Mouse (Mus musculus): ENCODE results near the gene Nr4a2. TPM values are rescaled to one million over a fixed set of nuclear protein-coding genes. Genes with fewer than 3 reads are reported as not detected.

Gene Nr4a2
- polyA plus RNA-seq, 1 experiment from 2014 or later, result 26.0 TPM

DNA sequence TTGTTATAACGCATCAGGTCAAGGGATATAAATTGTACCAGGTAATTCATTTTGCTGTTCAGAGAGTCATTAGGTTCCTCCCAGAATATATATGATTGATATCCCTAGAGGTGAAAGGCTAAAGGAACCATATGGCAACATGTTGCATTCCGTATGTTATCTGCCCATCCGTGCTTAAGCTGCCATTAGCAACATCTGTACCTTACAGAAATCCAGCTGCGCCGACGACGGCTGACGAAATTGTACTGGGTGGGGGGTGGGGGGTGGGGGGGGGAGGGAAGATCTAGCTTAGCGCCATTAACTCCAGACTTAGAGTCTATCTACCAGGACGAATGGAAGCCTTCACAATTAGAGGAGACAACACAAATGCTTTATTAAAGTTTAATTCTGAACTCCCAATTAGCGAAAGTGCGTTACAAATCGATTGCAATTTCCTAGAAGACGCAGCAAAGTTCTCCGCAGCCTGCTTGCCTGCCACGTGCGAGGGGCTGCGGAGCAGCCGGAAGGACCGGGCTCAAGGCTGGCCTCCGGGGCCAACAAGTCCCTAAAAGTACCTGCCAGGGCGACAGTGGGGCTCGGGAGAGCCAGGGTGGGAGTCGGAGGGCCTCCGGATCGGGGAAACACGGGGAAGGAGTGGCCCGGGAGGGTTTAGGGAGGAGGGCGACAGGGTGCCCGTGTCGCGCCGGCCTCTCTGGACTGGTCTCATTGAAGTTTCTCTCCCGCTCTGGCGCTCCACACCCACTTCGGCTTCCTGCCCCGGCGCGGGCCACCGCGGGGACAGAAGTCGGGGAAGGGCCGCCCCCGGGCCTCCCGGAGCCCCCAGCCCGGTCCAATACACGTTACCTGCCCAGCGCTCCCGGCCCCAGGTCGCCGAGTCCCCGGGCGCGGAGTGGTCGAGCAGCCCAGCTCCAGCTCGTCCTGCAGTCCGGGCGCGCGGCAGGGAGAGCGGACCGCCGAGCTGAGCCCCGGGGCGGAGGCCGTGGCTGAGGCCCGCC lies 520 bp downstream of the Nr4a2 start:
- Histone ChIP-seq H3K4me2 (ENCODE audit: low read length) (peak overlapping the region; percentile 97), H3K27me3 (ENCODE audit: control insufficient read depth, insufficient read depth, low read depth, low read length) (peaks cover 14% of the 10 kb centered on the region), H3K4me1 (ENCODE audit: control insufficient read depth, insufficient read depth, low read length) (peaks cover 10% of the 10 kb centered on the region; the same call in 1 of the 2 replicates), H3K4me3 (ENCODE audit: low read depth, low read length) (peak overlapping the region; percentile 81), H3K36me3 (ENCODE audit: control insufficient read depth, insufficient read depth, low read length) (no peaks in the 10 kb centered on the region), H3K9ac (ENCODE audit: low read depth, low read length) (peak overlapping the region; percentile 73), H3K27ac (ENCODE audit: low read length) (peak overlapping the region; percentile 55), H3K9me3 (replicated peaks; ENCODE audit: control insufficient read depth, low read length, poor library complexity, severe bottlenecking) (no peaks in the 10 kb centered on the region)
- peak; percentile 89 for ATAC-seq
- WGBS, result under 1% methylated on average over 52 of the region's 67 CpGs

DNA sequence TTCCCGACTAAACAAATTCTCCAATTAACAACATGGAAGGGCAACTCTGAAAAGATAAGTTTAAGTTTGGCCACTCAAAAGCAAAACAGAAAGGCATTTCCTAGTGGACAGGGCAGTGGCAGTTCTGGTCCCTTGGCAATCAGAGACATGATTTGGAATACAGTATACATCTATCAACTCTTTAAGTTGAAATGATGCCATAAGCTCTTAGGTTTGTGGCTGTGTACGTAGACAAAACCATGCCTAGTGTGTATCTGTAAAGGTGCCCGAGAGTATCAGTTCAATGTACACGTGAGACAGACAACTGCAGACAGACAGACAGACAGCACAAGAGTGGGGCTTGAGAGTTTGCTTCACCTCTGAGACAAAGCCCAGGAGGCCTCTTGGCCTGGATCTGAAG lies 2.7 kb downstream of the Nr4a2 start:
- Histone ChIP-seq H3K36me3 (ENCODE audit: control insufficient read depth, insufficient read depth, low read length) (no peaks in the 10 kb centered on the region), H3K27ac (ENCODE audit: low read length) (no peak overlapping the region), H3K4me3 (ENCODE audit: low read depth, low read length) (no peak overlapping the region), H3K27me3 (ENCODE audit: control insufficient read depth, insufficient read depth, low read depth, low read length) (peaks cover 10% of the 10 kb centered on the region), H3K9ac (ENCODE audit: low read depth, low read length) (no peak overlapping the region), H3K9me3 (replicated peaks; ENCODE audit: control insufficient read depth, low read length, poor library complexity, severe bottlenecking) (no peaks in the 10 kb centered on the region), H3K4me1 (ENCODE audit: control insufficient read depth, insufficient read depth, low read length) (peaks cover 18% of the 10 kb centered on the region; the same call in 1 of the 2 replicates), H3K4me2 (ENCODE audit: low read length) (no peak overlapping the region)
- 81% methylated on average over 4 of the region's 4 CpGs for WGBS
- ATAC-seq, result no peak

DNA sequence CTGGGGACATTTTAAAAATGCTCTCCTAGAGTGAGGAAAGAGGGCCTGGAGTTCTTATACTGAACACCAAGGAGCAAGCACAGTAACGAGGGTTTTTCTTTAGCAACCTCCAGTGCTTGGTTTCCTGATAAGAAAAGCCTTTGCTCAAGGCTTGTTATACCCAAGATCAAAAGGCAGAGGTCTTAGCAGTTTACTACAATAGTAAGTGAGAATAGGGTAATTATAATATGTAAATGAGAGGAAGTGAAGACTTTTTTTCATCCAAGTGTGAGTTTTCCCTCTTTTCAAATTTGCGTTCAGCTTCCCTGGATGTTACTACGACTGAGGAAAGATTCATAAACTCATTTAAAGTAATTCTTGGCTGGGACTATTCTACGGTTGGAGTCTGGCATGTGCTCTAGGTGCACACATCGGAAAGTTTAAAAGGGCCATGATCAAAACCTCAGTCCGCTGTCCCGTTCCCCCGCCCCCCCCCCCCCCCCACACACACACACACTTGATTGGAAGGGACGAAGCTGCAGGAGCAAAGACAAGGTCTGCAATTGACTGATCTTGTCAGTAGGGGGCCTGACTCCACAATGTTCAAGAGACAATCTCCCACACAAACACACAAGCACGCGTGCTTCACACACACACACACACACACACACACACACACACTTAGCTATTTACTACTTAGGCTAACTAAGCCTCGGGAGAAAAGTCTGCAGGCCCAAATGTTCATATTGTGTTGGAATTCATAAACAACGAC lies 6.4 kb downstream of the Nr4a2 start:
- H3K9me3 ChIP-seq (replicated peaks; ENCODE audit: control insufficient read depth, low read length, poor library complexity, severe bottlenecking), result no peaks in the 10 kb centered on the region
- peak overlapping the region; percentile 41; the same call in 1 of the 2 replicates for H3K27ac ChIP-seq (ENCODE audit: low read length)
- H3K4me3 ChIP-seq (ENCODE audit: low read depth, low read length), result peak overlapping the region; percentile 81
- peak overlapping the region; percentile 81 for H3K4me2 ChIP-seq (ENCODE audit: low read length)
- 4% methylated on average over 13 of the region's 13 CpGs for WGBS
- H3K36me3 ChIP-seq (ENCODE audit: control insufficient read depth, insufficient read depth, low read length), result no peaks in the 10 kb centered on the region
- H3K27me3 ChIP-seq (ENCODE audit: control insufficient read depth, insufficient read depth, low read depth, low read length), result peaks cover 27% of the 10 kb centered on the region
- peak overlapping the region; percentile 57; the same call in 1 of the 2 replicates for H3K9ac ChIP-seq (ENCODE audit: low read depth, low read length)
- peaks cover 24% of the 10 kb centered on the region for H3K4me1 ChIP-seq (ENCODE audit: control insufficient read depth, insufficient read depth, low read length)
- no peak for ATAC-seq

DNA sequence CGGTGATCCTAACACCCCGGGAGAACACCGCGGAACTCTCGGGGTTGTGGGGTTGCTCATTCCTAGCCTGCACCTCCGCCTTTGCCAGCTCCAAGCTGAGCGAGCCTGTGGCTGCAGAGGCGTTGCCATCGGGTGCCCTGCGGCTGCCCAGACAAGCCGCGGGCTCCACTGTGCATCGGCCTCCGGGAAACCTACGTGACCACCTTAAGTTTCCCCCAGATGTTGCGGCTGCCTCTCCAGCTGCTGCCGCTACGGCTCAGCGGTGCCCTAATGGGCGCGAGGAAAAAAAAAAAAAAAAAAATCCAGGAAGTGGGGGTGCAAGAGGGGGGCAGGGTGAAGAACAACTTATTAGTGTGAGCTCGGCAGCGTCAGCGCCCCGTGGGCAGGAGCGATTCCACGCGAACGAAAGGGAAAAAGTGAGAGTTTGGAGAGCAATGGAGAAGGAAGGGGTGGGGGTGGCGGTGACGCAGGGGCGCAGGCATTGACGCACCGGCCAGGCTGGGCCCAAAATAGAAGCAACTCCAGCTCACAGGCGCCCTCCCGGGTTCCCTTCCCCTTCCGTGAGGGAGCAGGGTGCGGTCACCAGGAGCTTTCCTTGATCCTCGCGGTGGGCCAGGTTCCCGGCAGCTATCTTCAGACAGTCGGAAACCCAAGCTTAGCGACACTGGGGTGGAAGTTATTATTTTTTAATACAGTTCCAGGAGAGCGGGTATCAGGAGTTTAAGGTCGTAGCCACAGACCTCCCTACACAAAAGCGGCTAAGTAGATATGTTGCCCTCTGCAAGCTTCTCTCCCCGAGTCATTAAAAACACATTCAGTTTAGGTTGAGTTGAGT lies 7.2 kb downstream of the Nr4a2 start:
- Histone ChIP-seq H3K27ac (ENCODE audit: low read length) (peak overlapping the region; percentile 57; the same call in 1 of the 2 replicates), H3K4me3 (ENCODE audit: low read depth, low read length) (peak overlapping the region; percentile 81), H3K9me3 (replicated peaks; ENCODE audit: control insufficient read depth, low read length, poor library complexity, severe bottlenecking) (no peaks in the 10 kb centered on the region), H3K9ac (ENCODE audit: low read depth, low read length) (peak overlapping the region; percentile 57), H3K27me3 (ENCODE audit: control insufficient read depth, insufficient read depth, low read depth, low read length) (peaks cover 31% of the 10 kb centered on the region), H3K4me2 (ENCODE audit: low read length) (peak overlapping the region; percentile 81), H3K4me1 (ENCODE audit: control insufficient read depth, insufficient read depth, low read length) (peaks cover 26% of the 10 kb centered on the region), H3K36me3 (ENCODE audit: control insufficient read depth, insufficient read depth, low read length) (no peaks in the 10 kb centered on the region)
- ATAC-seq, result peak; percentile 28; the same call in 1 of the 2 replicates
- WGBS, result under 1% methylated on average over 47 of the region's 47 CpGs

DNA sequence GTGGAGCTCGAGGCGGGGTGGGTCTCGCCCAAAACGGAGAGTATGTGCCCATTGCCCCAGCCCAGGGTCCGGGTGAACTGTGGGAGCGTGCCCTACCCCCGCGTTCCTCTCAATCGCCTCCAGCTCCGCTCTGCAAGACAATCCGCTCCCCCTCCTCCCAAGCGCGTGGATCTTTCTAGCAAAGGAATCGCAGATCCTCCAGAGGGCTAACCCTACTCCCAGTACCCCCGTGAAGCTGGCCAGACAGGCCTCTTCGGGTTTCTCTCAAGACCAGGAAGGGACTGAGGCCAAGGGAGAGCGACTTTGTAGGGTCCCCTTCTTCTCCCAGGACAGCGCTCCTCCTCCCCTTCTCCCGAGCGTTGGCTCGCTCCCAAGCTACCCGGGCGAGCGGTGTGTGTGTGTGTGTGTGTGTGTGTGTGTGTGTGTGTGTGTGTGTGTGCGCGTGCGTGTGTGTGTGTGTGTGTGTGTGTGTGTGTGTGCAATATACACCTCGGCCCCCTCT lies 7.9 kb downstream of the Nr4a2 start:
- H3K4me2 ChIP-seq (ENCODE audit: low read length), result peak overlapping the region; percentile 81
- H3K4me1 ChIP-seq (ENCODE audit: control insufficient read depth, insufficient read depth, low read length), result peaks cover 29% of the 10 kb centered on the region
- H3K4me3 ChIP-seq (ENCODE audit: low read depth, low read length), result peak overlapping the region; percentile 81
- H3K9me3 ChIP-seq (replicated peaks; ENCODE audit: control insufficient read depth, low read length, poor library complexity, severe bottlenecking), result no peaks in the 10 kb centered on the region
- peaks cover 31% of the 10 kb centered on the region for H3K27me3 ChIP-seq (ENCODE audit: control insufficient read depth, insufficient read depth, low read depth, low read length)
- no peaks in the 10 kb centered on the region for H3K36me3 ChIP-seq (ENCODE audit: control insufficient read depth, insufficient read depth, low read length)
- H3K27ac ChIP-seq (ENCODE audit: low read length), result peak overlapping the region; percentile 33; the same call in 1 of the 2 replicates
- peak overlapping the region; percentile 57 for H3K9ac ChIP-seq (ENCODE audit: low read depth, low read length)
- 0 out of 2 replicates have a peak, but pooled peaks have one; percentile 15 for ATAC-seq
- WGBS, result 0% methylated on average over 27 of the region's 28 CpGs

DNA sequence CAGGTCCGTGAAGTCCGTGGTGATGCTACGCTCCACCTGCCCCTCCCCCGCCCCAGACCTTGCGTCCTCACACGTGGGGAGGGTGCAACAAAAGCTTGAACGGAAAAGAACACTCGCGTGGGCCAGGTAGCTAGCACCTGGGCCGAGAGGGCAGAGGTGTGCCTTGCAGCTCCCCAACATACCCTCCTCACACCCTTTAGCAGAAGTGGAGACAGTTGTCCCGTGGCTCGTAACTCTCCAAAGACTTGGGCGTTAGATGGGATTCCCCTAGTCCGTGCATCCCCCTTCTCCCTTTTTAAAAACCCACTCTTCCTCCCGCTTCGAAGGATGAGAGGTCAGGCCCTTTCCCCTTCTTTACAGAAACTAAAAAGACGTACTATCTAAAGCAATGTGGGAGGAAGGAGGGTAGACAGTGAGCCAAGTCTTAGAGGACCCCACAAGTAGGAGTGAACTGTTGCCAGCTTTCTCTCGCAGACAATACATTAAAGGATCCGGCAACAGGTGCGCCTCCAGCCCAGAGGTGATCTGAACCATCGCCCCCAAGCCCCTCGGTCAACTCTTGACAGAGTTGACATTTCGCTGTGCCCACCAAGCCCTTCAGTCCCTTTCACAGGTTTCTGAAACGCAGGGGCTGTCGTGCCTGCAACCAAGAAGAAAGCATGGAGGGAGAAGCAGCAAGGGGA lies 8.5 kb downstream of the Nr4a2 start:
- 0% methylated on average over 25 of the region's 25 CpGs for whole genome bisulfite sequencing
- Histone ChIP-seq H3K36me3 (ENCODE audit: control insufficient read depth, insufficient read depth, low read length) (no peaks in the 10 kb centered on the region), H3K4me3 (ENCODE audit: low read depth, low read length) (peak overlapping the region; percentile 81), H3K27me3 (ENCODE audit: control insufficient read depth, insufficient read depth, low read depth, low read length) (peaks cover 27% of the 10 kb centered on the region), H3K9ac (ENCODE audit: low read depth, low read length) (peak overlapping the region; percentile 60), H3K4me1 (ENCODE audit: control insufficient read depth, insufficient read depth, low read length) (peaks cover 29% of the 10 kb centered on the region), H3K4me2 (ENCODE audit: low read length) (peak overlapping the region; percentile 81), H3K27ac (ENCODE audit: low read length) (no peak overlapping the region), H3K9me3 (replicated peaks; ENCODE audit: control insufficient read depth, low read length, poor library complexity, severe bottlenecking) (no peaks in the 10 kb centered on the region)
- ATAC-seq, result peak; percentile 0

DNA sequence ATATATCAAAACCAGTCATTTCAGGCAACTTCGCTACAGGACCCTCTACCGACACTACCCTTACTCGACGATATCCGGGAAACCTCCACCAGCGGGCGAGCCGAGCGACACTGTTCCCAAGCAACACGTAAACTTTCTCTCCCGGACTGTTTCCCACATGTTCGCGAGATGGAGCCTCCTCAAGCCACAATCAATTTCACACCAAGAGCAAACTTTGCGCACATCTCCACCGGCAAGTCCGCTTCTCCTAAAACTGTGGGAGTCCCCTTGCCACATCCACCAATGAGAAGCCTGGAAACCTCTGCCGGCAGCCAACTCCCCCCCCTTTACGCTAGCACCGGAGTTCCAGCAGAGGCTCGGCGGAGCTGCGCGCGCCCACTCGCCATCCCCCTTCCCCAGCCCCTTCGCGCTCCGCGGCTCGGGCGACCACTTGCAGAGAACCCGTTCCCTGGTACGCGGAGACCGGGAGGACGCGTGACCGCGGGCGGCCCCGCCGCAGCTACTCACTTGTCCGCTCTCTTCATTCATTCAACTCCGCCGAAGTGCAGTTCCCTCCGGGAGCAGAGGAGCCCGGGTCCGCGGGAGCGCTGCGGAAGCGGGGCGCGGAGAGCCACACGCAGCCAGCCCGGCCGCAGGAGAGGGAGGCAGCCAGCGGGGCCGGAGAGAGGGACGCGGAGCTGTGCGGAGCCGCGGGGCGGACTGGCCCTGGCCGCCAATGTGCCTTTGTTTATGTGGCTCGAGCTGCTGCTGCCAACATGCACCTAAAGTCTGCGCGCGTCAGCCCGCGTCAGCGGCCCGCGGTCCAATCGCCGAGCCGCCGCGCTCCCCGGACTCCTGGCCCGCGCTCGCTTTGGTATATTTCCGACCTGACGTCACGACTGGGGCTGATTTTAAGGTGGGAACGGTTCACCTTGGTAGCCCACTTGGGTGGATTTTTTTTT lies 9.3 kb downstream of the Nr4a2 start:
- Histone ChIP-seq H3K4me3 (ENCODE audit: low read depth, low read length) (peak overlapping the region; percentile 81), H3K9me3 (replicated peaks; ENCODE audit: control insufficient read depth, low read length, poor library complexity, severe bottlenecking) (no peaks in the 10 kb centered on the region), H3K36me3 (ENCODE audit: control insufficient read depth, insufficient read depth, low read length) (no peaks in the 10 kb centered on the region), H3K4me2 (ENCODE audit: low read length) (peak overlapping the region; percentile 81), H3K27ac (ENCODE audit: low read length) (peak overlapping the region; percentile 57), H3K27me3 (ENCODE audit: control insufficient read depth, insufficient read depth, low read depth, low read length) (peaks cover 34% of the 10 kb centered on the region), H3K4me1 (ENCODE audit: control insufficient read depth, insufficient read depth, low read length) (peaks cover 29% of the 10 kb centered on the region), H3K9ac (ENCODE audit: low read depth, low read length) (peak overlapping the region; percentile 60)
- WGBS, result under 1% methylated on average over 87 of the region's 88 CpGs
- ATAC-seq, result peak; percentile 81

Measured in midbrain, embryonic 16.5 days (tissue).